Mouse (Mus musculus) embryonic fibroblast, embryonic 13.5 days (primary cell): ENCODE measurements around the gene Slc31a1. TPM values are rescaled to one million over a fixed set of nuclear protein-coding genes. Genes with fewer than 3 reads are reported as not detected.

ENCODE experiments used
- H3K27ac ChIP-seq: 2 replicates; pipeline ENCODE4 v1.5.1; 2012; ENCODE audit warnings: low read length, control low read depth, inconsistent platforms; ENCODE audit not compliant: insufficient read depth
- H3K4me1 ChIP-seq: 2 replicates; pipeline ENCODE4 v1.6.1; 2011; ENCODE audit warnings: low read length; ENCODE audit not compliant: control insufficient read depth, insufficient read depth
- H3K4me3 ChIP-seq: 2 replicates; pipeline ENCODE4 v1.5.1; 2011; ENCODE audit warnings: mild to moderate bottlenecking, control low read depth, low read length; ENCODE audit not compliant: insufficient read depth
- CTCF ChIP-seq: IDR thresholded peaks from 2 replicates; pipeline ENCODE4 v1.5.1; 2011; ENCODE audit warnings: mild to moderate bottlenecking, control low read depth, low read length, moderate library complexity, borderline replicate concordance; ENCODE audit not compliant: insufficient read depth
- POLR2A ChIP-seq: IDR thresholded peaks from 2 replicates; pipeline ENCODE4 v1.6.1; 2011; ENCODE audit warnings: low read depth, mild to moderate bottlenecking, control low read depth, low read length, moderate library complexity
- polyA plus RNA-seq: library from polyadenylated mRNA; stranded (reverse); fragments of >200 nt; gene quantifications from 2 replicates; pipeline ENCODE4 v1.2.4, GENCODE M21; 2011; ENCODE audit warnings: low read depth; ENCODE audit not compliant: missing spikeins, insufficient read length

Slc31a1 gene
- polyA plus RNA-seq, 1 experiment, result 46.7 TPM

GRCm38 (mm10) chr4:62379724-62380381, 19.3 kb downstream of the Slc31a1 start:
- Histone ChIP-seq H3K4me3 (no peak overlapping the region), H3K27ac (no peak overlapping the region)

DNA sequence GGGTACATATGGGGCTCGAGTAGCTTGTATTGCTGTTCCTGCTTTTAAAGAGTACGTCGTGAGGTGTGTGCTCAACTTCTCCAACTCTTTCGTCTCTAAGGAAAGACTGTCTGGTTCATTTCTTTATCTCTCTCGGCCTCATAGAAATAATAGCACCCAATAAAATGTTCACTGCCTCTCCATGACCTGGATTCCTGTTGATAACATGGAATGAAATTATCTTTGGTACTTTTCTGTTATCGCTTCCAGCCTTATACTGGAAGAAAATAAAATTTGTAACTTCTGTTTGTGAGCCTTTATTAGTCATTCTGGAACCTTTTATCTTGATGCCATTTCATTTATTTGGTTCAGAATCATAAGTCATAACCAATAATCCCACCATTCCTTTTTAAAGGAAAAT, 22.7 kb downstream of the Slc31a1 start:
- H3K4me3 ChIP-seq, result no peak overlapping the region
- no peaks in the 10 kb centered on the region for H3K4me1 ChIP-seq
- no peak overlapping the region for H3K27ac ChIP-seq
- no peak for TF ChIP-seq POLR2A
- no peak for TF ChIP-seq CTCF

More at GRCm38 (mm10) chr4:62379724-62380381, 19.3 kb downstream of the Slc31a1 start:
- H3K4me1 ChIP-seq, result no peaks in the 10 kb centered on the region
- TF ChIP-seq POLR2A (no peak), CTCF (no peak)

DNA sequence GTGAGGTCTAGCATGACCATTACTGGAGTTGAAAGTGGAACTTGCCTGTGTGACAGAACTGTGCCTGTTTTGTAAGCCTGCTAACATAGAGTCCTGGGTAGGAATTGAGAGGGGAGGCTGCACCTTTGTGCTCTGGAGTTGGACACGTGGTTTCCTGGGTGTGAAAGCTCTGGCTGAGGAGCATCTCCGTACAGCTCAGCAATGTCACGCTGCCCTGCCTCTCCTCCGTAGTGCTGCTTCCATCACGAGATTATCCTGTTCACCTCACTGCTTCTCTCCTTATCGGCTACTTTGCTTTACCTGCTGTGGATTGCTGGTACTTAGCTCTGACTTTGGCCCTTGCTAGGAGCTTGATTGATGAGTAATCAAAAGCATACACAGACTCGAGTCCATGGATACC, 23.2 kb downstream of the Slc31a1 start:
- no peak overlapping the region for H3K27ac ChIP-seq
- no peak overlapping the region for H3K4me3 ChIP-seq
- TF ChIP-seq CTCF (no peak), POLR2A (no peak)
- no peaks in the 10 kb centered on the region for H3K4me1 ChIP-seq

DNA sequence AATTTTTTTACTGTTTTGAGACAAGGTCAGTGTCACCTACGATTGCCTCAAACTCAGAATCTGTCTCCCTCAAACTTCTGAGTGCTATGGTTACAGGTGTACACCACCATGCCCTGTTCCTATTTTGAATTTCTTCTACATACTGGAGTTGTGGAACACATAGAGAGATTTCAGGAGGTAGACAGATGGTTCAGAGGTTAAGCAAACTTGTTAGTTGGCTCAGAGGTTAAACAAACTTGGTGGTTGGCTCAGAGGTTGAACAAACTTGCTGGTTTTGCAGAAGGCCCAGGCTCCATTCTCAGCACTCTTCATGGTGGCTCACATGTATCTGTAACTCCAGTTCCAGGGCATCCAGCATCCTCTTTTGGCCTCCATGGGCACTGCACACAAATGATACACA, 23.6 kb downstream of the Slc31a1 start:
- Histone ChIP-seq H3K4me1 (no peaks in the 10 kb centered on the region), H3K27ac (no peak overlapping the region), H3K4me3 (no peak overlapping the region)
- TF ChIP-seq CTCF, result no peak
- no peak for TF ChIP-seq POLR2A

GRCm38 (mm10) chr4:62385439-62385838, 24.9 kb downstream of the Slc31a1 start:
- TF ChIP-seq CTCF (no peak), POLR2A (no peak)
- Histone ChIP-seq H3K4me1 (no peaks in the 10 kb centered on the region), H3K27ac (no peak overlapping the region), H3K4me3 (no peak overlapping the region)

- Histone ChIP-seq H3K4me3 (no peak overlapping the region), H3K27ac (no peak overlapping the region), H3K4me1 (no peaks in the 10 kb centered on the region)
- TF ChIP-seq CTCF (no peak), POLR2A (no peak)
Observed at GRCm38 (mm10) chr4:62389592-62390512, 29.3 kb downstream of the Slc31a1 start.

DNA sequence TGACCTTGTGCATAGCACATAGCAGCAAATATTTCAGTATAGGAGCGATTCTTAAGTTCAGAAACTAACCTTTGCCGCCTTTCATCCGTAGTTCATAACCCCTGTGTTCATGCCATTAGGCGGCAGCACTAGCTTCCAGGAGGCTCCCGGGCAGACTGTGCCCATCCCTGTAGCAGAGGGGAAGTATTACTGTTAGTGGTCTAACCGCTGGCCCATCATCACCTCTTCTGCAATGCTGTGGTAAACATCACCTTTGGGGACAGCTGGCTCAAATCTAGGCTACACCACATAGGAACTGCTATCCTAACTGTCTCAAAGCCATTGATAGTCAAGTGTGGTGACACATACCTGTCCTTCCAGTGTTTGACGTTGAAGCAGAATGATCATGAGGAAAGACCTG, 31.4 kb downstream of the Slc31a1 start:
- TF ChIP-seq CTCF (no peak), POLR2A (no peak)
- Histone ChIP-seq H3K4me1 (no peaks in the 10 kb centered on the region), H3K4me3 (no peak overlapping the region), H3K27ac (no peak overlapping the region)

DNA sequence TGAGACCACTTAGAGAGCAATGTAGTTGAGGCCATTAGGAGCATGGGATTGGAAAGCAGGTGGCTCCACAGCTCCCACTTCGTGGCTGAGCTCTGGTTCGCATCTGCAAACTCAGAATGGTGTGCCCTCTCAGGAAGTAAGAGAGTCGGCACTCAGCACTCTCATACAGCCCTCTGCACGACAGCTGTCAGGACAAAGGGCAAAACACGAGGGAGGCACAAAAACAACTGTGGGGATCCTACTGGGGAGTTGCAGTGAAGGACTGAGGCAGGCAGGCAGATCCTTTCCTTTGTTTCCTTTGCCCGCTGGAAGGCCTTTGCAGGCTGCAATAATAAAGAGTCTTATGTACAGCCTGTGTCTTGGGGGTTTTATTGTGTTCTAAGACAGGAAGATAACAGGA, 32.9 kb downstream of the Slc31a1 start:
- 0 out of 2 replicates have a peak, but pooled peaks cover 6% of the 10 kb centered on the region for H3K4me1 ChIP-seq
- TF ChIP-seq POLR2A, result no peak
- TF ChIP-seq CTCF, result no peak
- no peak overlapping the region for H3K27ac ChIP-seq
- no peak overlapping the region for H3K4me3 ChIP-seq

- no peak overlapping the region for H3K27ac ChIP-seq
- no peak for TF ChIP-seq POLR2A
- peaks cover 7% of the 10 kb centered on the region; the same call in 1 of the 2 replicates for H3K4me1 ChIP-seq
- H3K4me3 ChIP-seq, result no peak overlapping the region
Observed at GRCm38 (mm10) chr4:62395806-62396205, 35.3 kb downstream of the Slc31a1 start.

DNA sequence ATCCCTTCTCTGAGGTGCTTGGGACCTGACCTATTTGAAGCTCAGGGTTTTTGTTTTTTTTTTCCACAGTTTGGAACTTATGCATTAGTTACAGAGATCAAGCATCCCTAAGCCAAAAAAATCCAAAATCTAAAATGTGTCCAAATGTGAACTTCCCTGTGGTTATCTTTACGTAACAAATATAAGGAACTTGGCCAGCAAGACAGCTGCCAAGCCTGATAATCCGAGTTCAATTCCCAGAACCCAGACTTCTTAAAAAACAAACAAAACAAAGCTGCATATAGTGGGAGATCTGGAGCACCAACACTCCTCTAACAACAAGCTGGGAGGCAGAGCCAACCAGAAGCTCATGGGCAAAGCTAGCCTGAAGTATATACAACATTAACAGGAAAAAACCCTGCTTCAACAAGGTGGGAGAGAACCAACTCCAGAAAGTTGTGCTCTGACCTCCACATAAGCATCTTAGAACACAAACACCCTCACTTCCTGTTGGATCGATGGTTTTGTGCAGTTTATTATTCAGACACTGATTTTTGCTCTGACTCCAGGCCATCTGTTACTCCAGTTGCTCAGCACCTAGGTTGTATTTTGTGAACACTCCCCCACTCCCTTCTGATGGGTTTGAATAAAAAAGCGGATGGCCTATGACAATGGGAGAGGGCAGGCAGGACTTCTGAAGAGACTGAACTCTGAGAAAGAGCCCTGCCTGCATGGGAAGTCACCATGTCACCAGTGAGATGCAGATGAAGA, 37.3 kb downstream of the Slc31a1 start:
- peak overlapping the region; percentile 52; the same call in 1 of the 2 replicates for H3K27ac ChIP-seq
- no peak overlapping the region for H3K4me3 ChIP-seq
- peaks cover 7% of the 10 kb centered on the region; the same call in 1 of the 2 replicates for H3K4me1 ChIP-seq
- no peak for TF ChIP-seq CTCF
